Mouse (Mus musculus): ENCODE measurements around the gene Map3k1. TPM values are rescaled to one million over a fixed set of nuclear protein-coding genes. Genes with fewer than 3 reads are reported as not detected.

Gene Map3k1
- polyA plus RNA-seq (2015; fragmentation: Nextera tagmentation; extraction: Ambion mirVana): 26.6 and 31.1 TPM in 2 replicates

- under 1% methylated on average over 74 of the region's 136 CpGs for WGBS
- no peaks in the 10 kb centered on the region for H3K36me3 ChIP-seq (ENCODE audit: insufficient read depth, low read length)
- peak; percentile 81 for ATAC-seq (ENCODE audit: low FRiP score, low TSS enrichment)
- H3K4me3 ChIP-seq (ENCODE audit: low read length): peak within 1 kb of the TSS; percentile 96
- no peaks in the 10 kb centered on the region for H3K27me3 ChIP-seq (ENCODE audit: insufficient read depth, low read length)
- peak within 1 kb of the TSS; percentile 88 for H3K4me2 ChIP-seq (replicated peaks; ENCODE audit: low read depth, low read length)
- H3K4me1 ChIP-seq (ENCODE audit: insufficient read depth, low read length): peaks cover 37% of the 10 kb centered on the region
- H3K9ac ChIP-seq (replicated peaks; ENCODE audit: low read length): peak within 1 kb of the TSS; percentile 98
- H3K27ac ChIP-seq (ENCODE audit: low read length): peak within 1 kb of the TSS; percentile 98
- H3K9me3 ChIP-seq (ENCODE audit: low read length): no peaks in the 10 kb centered on the region
Observed at GRCm38 (mm10) chr13:111808637-111809465, at the start of gene Map3k1. Gene Map3k1 (minus strand): TSS chr13:111808993.

DNA sequence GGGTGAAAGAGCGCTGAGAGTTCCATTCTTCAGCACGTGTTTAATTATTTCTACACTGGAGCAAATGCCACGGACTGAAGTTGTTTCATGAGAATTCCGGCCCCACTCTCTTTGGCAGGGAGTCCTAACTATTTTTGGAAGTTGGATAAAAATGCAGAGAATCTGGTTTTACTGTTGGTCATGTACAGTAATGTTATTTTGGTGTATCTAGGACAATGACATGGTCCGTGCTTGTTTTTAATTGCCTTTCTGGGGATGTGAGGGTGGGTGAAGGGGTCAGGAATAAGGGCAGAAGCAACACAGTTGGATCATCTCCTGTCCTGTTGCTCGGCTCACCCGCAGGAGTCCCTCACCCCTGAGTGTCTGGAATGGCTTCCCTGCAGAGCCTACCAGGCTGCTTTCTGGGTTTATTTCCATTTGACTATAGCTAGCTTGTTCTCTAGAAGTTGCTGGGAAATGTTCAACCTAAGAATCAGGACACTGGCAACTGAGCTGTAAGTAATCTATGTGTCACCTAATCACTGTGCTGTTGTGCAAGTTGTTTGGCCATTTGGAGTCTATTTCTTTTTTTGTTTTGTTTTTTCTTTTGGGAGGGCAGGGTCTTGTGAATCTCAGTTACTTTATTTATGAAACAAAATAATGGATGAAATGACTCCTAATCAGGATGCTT lies 48.1 kb upstream of the Map3k1 start:
- H3K36me3 ChIP-seq (ENCODE audit: insufficient read depth, low read length): no peaks in the 10 kb centered on the region
- 45% methylated on average over 7 of the region's 7 CpGs for WGBS
- H3K27ac ChIP-seq (ENCODE audit: low read length): peak overlapping the region; percentile 78
- no peaks in the 10 kb centered on the region for H3K27me3 ChIP-seq (ENCODE audit: insufficient read depth, low read length)
- H3K4me2 ChIP-seq (replicated peaks; ENCODE audit: low read depth, low read length): no peak overlapping the region
- no peak for ATAC-seq (ENCODE audit: low FRiP score, low TSS enrichment)
- H3K4me3 ChIP-seq (ENCODE audit: low read length): no peak overlapping the region
- H3K4me1 ChIP-seq (ENCODE audit: insufficient read depth, low read length): peaks cover 5% of the 10 kb centered on the region; the same call in 1 of the 2 replicates
- no peak overlapping the region for H3K9ac ChIP-seq (replicated peaks; ENCODE audit: low read length)
- peaks cover 3% of the 10 kb centered on the region; the same call in 1 of the 2 replicates for H3K9me3 ChIP-seq (ENCODE audit: low read length)

- H3K9ac ChIP-seq (replicated peaks; ENCODE audit: low read length): no peak overlapping the region
- ATAC-seq (ENCODE audit: low FRiP score, low TSS enrichment): no peak
- WGBS: 78% methylated on average over 7 of the region's 7 CpGs
- no peaks in the 10 kb centered on the region for H3K36me3 ChIP-seq (ENCODE audit: insufficient read depth, low read length)
- no peak overlapping the region for H3K4me3 ChIP-seq (ENCODE audit: low read length)
- peak overlapping the region; percentile 78 for H3K27ac ChIP-seq (ENCODE audit: low read length)
- peaks cover 3% of the 10 kb centered on the region; the same call in 1 of the 2 replicates for H3K9me3 ChIP-seq (ENCODE audit: low read length)
- H3K4me1 ChIP-seq (ENCODE audit: insufficient read depth, low read length): peaks cover 5% of the 10 kb centered on the region; the same call in 1 of the 2 replicates
- no peaks in the 10 kb centered on the region for H3K27me3 ChIP-seq (ENCODE audit: insufficient read depth, low read length)
- no peak overlapping the region for H3K4me2 ChIP-seq (replicated peaks; ENCODE audit: low read depth, low read length)
Observed at GRCm38 (mm10) chr13:111856232-111856631, 47.4 kb upstream of the Map3k1 start.

GRCm38 (mm10) chr13:111852451-111853224 lies 43.8 kb upstream of the Map3k1 start:
- no peak overlapping the region for H3K4me3 ChIP-seq (ENCODE audit: low read length)
- H3K4me1 ChIP-seq (ENCODE audit: insufficient read depth, low read length): peaks cover 5% of the 10 kb centered on the region; the same call in 1 of the 2 replicates
- 79% methylated on average over 9 of the region's 9 CpGs for WGBS
- H3K9ac ChIP-seq (replicated peaks; ENCODE audit: low read length): no peak overlapping the region
- H3K27ac ChIP-seq (ENCODE audit: low read length): no peak overlapping the region
- no peaks in the 10 kb centered on the region for H3K9me3 ChIP-seq (ENCODE audit: low read length)
- no peaks in the 10 kb centered on the region for H3K36me3 ChIP-seq (ENCODE audit: insufficient read depth, low read length)
- no peak overlapping the region for H3K4me2 ChIP-seq (replicated peaks; ENCODE audit: low read depth, low read length)
- no peak for ATAC-seq (ENCODE audit: low FRiP score, low TSS enrichment)
- H3K27me3 ChIP-seq (ENCODE audit: insufficient read depth, low read length): no peaks in the 10 kb centered on the region

- Histone ChIP-seq H3K4me3 (ENCODE audit: low read length) (no peak overlapping the region), H3K27ac (ENCODE audit: low read length) (no peak overlapping the region), H3K4me2 (replicated peaks; ENCODE audit: low read depth, low read length) (no peak overlapping the region), H3K4me1 (ENCODE audit: insufficient read depth, low read length) (peaks cover 8% of the 10 kb centered on the region), H3K27me3 (ENCODE audit: insufficient read depth, low read length) (no peaks in the 10 kb centered on the region), H3K9me3 (ENCODE audit: low read length) (no peaks in the 10 kb centered on the region), H3K9ac (replicated peaks; ENCODE audit: low read length) (no peak overlapping the region), H3K36me3 (ENCODE audit: insufficient read depth, low read length) (no peaks in the 10 kb centered on the region)
- ATAC-seq (ENCODE audit: low FRiP score, low TSS enrichment): no peak
- 92% methylated on average over 12 of the region's 12 CpGs for WGBS
Observed at GRCm38 (mm10) chr13:111850046-111850837, 41.4 kb upstream of the Map3k1 start.

- Histone ChIP-seq H3K36me3 (ENCODE audit: insufficient read depth, low read length) (no peaks in the 10 kb centered on the region), H3K27me3 (ENCODE audit: insufficient read depth, low read length) (no peaks in the 10 kb centered on the region), H3K4me3 (ENCODE audit: low read length) (no peak overlapping the region), H3K27ac (ENCODE audit: low read length) (peak overlapping the region; percentile 63), H3K9ac (replicated peaks; ENCODE audit: low read length) (no peak overlapping the region), H3K4me1 (ENCODE audit: insufficient read depth, low read length) (peaks cover 11% of the 10 kb centered on the region), H3K4me2 (replicated peaks; ENCODE audit: low read depth, low read length) (no peak overlapping the region; the same call in 1 of the 2 replicates), H3K9me3 (ENCODE audit: low read length) (no peaks in the 10 kb centered on the region)
- 17% methylated on average over 9 of the region's 9 CpGs for WGBS
- ATAC-seq (ENCODE audit: low FRiP score, low TSS enrichment): peak; percentile 97
Observed at GRCm38 (mm10) chr13:111845471-111845870, 36.7 kb upstream of the Map3k1 start.

DNA sequence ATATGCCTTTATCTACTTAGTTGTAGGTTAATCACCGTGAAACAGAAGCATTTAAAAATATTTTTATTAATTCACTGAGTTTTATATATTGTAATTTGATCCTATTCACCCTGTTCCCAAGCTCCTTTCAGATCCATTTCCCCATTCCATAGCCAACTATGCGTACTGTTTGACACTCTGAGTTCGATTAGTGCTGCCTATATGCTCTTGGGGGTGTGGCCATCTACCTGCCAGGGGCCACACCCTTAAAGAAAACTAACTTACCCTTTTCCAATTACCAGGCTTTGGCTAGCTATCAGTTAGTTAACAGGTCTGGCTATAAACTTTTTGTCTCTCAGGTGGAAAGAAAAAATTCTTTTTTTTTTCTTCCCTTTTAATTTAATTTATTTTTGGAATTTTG lies 35.5 kb upstream of the Map3k1 start:
- Histone ChIP-seq H3K36me3 (ENCODE audit: insufficient read depth, low read length) (no peaks in the 10 kb centered on the region), H3K27ac (ENCODE audit: low read length) (no peak overlapping the region)
- no peak for ATAC-seq (ENCODE audit: low FRiP score, low TSS enrichment)

GRCm38 (mm10) chr13:111835787-111836186 lies 27.0 kb upstream of the Map3k1 start:
- 61% methylated on average over 8 of the region's 8 CpGs for WGBS
- Histone ChIP-seq H3K4me3 (ENCODE audit: low read length) (no peak overlapping the region), H3K27me3 (ENCODE audit: insufficient read depth, low read length) (no peaks in the 10 kb centered on the region; the same call in 1 of the 2 replicates), H3K27ac (ENCODE audit: low read length) (no peak overlapping the region), H3K4me2 (replicated peaks; ENCODE audit: low read depth, low read length) (no peak overlapping the region), H3K36me3 (ENCODE audit: insufficient read depth, low read length) (no peaks in the 10 kb centered on the region), H3K4me1 (ENCODE audit: insufficient read depth, low read length) (peaks cover 5% of the 10 kb centered on the region; the same call in 1 of the 2 replicates), H3K9ac (replicated peaks; ENCODE audit: low read length) (no peak overlapping the region), H3K9me3 (ENCODE audit: low read length) (no peaks in the 10 kb centered on the region)
- peak; percentile 46; the same call in 1 of the 2 replicates for ATAC-seq (ENCODE audit: low FRiP score, low TSS enrichment)

More for the DNA sequence above, 35.5 kb upstream of the Map3k1 start:
- Histone ChIP-seq H3K4me3 (ENCODE audit: low read length) (no peak overlapping the region), H3K4me2 (replicated peaks; ENCODE audit: low read depth, low read length) (no peak overlapping the region), H3K9me3 (ENCODE audit: low read length) (no peaks in the 10 kb centered on the region), H3K27me3 (ENCODE audit: insufficient read depth, low read length) (no peaks in the 10 kb centered on the region), H3K9ac (replicated peaks; ENCODE audit: low read length) (no peak overlapping the region), H3K4me1 (ENCODE audit: insufficient read depth, low read length) (peaks cover 11% of the 10 kb centered on the region)
- WGBS: 80% methylated on average over 3 of the region's 3 CpGs

GRCm38 (mm10) chr13:111834613-111835012 lies 25.8 kb upstream of the Map3k1 start:
- 71% methylated on average over 11 of the region's 11 CpGs for WGBS
- Histone ChIP-seq H3K4me1 (ENCODE audit: insufficient read depth, low read length) (peaks cover 6% of the 10 kb centered on the region; the same call in 1 of the 2 replicates), H3K36me3 (ENCODE audit: insufficient read depth, low read length) (no peaks in the 10 kb centered on the region), H3K9ac (replicated peaks; ENCODE audit: low read length) (no peak overlapping the region), H3K9me3 (ENCODE audit: low read length) (no peaks in the 10 kb centered on the region), H3K27ac (ENCODE audit: low read length) (no peak overlapping the region), H3K4me3 (ENCODE audit: low read length) (no peak overlapping the region), H3K4me2 (replicated peaks; ENCODE audit: low read depth, low read length) (no peak overlapping the region), H3K27me3 (ENCODE audit: insufficient read depth, low read length) (no peaks in the 10 kb centered on the region; the same call in 1 of the 2 replicates)
- no peak for ATAC-seq (ENCODE audit: low FRiP score, low TSS enrichment)

All from kidney, embryonic 16.5 days (tissue).